Mouse (Mus musculus): Measurements from ENCODE around the gene Mpzl3.
"Not testable (repeated sequence)": the region's sequence is repeated elsewhere in the genome, so short reads cannot be mapped to it uniquely, and the experiment has no call there.

The Mpzl3 gene

GRCm38 (mm10) chr9:45055082-45055713 is at the start of gene Mpzl3:
Gene Mpzl3 (plus strand): TSS chr9:45055186.
- peak; percentile 77 for DNase-seq (ENCODE audit: low spot score)

- DNase-seq (ENCODE audit: low spot score) = no peak
Measured at GRCm38 (mm10) chr9:45007404-45007803, 47.6 kb upstream of the Mpzl3 start.

DNA sequence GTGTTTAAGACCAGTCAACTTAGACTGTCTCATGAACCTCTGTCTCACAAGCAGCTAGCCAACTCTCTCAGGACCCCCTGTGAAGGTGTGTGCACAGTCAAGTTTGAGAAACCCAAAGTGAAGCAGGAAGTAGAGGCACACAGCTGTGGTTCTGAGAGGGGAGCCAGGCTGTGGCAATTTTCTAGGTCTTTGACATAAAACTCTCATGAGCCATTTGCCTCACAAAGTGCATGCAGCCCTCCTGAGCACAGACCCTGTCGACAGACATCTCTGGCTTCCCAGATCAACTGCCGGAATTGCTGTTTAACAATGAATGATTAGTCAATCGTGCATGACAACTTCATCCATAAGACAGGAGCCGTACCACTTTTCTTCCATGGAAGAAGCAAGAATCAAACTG is 46.6 kb upstream of the Mpzl3 start:
- DNase-seq (ENCODE audit: low spot score) = no peak

GRCm38 (mm10) chr9:45009180-45010078 is 45.6 kb upstream of the Mpzl3 start, which contains the start of gene Cd3e:
Gene Cd3e (minus strand): TSS chr9:45009627.
- DNase-seq (ENCODE audit: low spot score) = no peak

DNA sequence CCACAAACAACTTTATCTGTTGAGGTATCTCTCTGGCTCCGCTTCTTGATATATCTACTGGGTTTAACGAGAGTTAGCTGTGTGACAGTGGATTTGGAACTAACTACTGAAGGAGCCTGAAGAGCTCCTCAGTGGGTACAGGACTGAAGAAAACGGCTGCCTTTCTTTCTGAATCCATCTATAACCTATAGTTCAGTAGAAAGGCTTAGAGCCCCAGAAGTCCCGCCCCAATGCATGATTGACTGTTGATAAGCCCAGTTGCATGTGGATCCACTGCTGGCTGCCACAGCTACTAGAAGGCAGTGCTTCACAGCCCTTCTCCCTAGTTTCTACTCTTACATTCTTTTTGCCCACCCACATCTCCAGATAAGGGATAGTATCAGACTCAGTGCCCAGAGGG is 44.5 kb upstream of the Mpzl3 start:
- DNase-seq (ENCODE audit: low spot score) = no peak

GRCm38 (mm10) chr9:45011291-45011690 is 43.7 kb upstream of the Mpzl3 start:
- no peak for DNase-seq (ENCODE audit: low spot score)

- DNase-seq (ENCODE audit: low spot score) = no peak
Measured at GRCm38 (mm10) chr9:45014879-45015278, 40.1 kb upstream of the Mpzl3 start.

- DNase-seq (ENCODE audit: low spot score) = no peak
Measured at GRCm38 (mm10) chr9:45015841-45016240, 39.1 kb upstream of the Mpzl3 start.

GRCm38 (mm10) chr9:45018031-45018430 is 37.0 kb upstream of the Mpzl3 start:
- DNase-seq (ENCODE audit: low spot score) = no peak

GRCm38 (mm10) chr9:45022800-45023199 is 32.2 kb upstream of the Mpzl3 start:
- DNase-seq (ENCODE audit: low spot score) = peak; percentile 36

DNA sequence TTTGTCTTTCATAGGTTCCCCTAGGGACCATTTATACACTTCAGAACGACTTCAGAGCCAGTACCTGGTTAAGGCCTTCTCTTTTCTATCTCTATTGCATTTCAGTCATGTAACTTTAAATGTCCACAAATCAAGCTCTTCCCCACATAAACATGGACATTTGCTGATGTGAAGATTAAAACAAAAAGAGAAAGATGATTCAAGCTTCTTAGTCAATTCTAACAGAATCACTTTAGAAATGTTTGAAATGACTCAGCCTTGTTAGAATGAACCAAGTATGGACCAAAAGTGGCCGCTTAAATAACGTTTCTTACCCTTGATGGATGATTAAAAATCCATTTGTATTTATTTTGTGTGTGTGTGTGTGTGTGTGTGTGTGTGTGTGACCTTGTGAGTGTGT is 31.3 kb upstream of the Mpzl3 start:
- no peak for DNase-seq (ENCODE audit: low spot score)

GRCm38 (mm10) chr9:45024187-45024586 is 30.8 kb upstream of the Mpzl3 start:
- DNase-seq (ENCODE audit: low spot score) = no peak

- DNase-seq (ENCODE audit: low spot score) = no peak
Measured at GRCm38 (mm10) chr9:45027376-45027775, 27.6 kb upstream of the Mpzl3 start.

GRCm38 (mm10) chr9:45030341-45030740 is 24.6 kb upstream of the Mpzl3 start:
- no peak for DNase-seq (ENCODE audit: low spot score)

DNA sequence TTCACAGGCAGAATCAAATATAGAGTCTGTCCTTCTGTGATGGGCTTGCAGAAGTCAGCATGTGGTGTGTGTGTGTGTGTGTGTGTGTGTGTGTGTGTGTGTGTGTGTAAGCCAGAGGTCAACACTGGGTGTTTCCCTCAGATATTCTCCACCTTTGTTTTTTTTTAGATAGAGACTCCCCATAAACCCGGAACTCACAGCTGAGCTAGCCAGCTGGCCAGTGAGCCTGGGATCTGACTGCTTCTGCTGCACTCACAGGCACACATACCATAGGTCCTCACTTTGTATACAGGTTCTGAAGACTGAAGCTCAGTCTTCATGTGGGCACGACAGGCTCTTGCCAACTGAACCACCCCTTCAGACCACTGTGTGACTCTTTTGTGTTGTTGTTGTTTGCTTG is 22.7 kb upstream of the Mpzl3 start:
- DNase-seq (ENCODE audit: low spot score) = no peak

DNA sequence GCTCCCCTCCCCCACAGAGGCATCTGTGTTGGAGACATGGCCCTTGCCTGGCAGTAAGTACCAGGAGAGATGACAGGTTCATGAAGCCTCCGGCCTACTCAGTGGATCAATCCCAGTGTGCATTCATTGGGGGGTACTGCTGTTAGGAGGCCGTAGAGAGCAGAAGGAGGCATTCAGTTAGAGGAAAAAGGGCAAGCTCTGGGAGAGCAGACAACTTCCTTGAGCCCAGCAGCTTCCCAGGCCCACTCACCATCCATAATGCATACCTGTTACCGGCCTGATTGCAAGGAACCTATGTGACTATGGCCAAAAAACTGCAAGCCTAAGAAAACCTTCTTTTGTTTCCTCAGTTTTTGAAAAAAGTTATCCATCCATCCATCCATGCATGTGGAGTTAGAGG is 20.5 kb upstream of the Mpzl3 start:
- no peak for DNase-seq (ENCODE audit: low spot score)

DNA sequence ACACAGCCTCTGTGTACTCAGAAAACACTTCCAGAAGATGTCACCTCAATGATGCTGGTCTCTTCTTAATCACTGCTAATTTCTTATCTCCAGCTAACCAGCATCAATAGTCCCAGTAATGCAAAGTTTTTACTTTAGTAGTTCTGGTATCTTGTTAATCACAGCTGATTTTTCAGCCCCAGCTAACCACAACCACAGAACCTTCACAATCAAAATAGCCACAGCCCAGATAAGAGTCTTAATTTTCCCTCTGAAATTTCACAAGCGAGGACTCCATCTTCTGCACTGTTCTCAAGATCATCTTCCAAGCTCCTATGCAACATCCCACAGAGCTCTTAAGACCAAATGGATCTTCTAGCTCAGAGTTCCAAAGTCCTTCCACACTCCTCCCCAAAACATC is 17.2 kb upstream of the Mpzl3 start:
- DNase-seq (ENCODE audit: low spot score) = not testable (repeated sequence)

GRCm38 (mm10) chr9:45039499-45039898 is 15.5 kb upstream of the Mpzl3 start, which contains the start of gene Mpzl2:
Gene Mpzl2 (plus strand): TSS chr9:45039799.
- DNase-seq (ENCODE audit: low spot score) = no peak

GRCm38 (mm10) chr9:45040066-45040845 is 14.7 kb upstream of the Mpzl3 start:
- no peak for DNase-seq (ENCODE audit: low spot score)

- no peak for DNase-seq (ENCODE audit: low spot score)
Measured at GRCm38 (mm10) chr9:45041131-45041838, 13.7 kb upstream of the Mpzl3 start.

GRCm38 (mm10) chr9:45042056-45042720 is 12.8 kb upstream of the Mpzl3 start:
- DNase-seq (ENCODE audit: low spot score) = no peak

Measured in layer of hippocampus, adult 9-10 months (tissue).